Comparison of ENCODE assay signal across 8 mouse cellular contexts in genomic region chr10:76201978-76202377, GRCm38 (mm10). TPM values are rescaled to one million over a fixed set of nuclear protein-coding genes. Genes with fewer than 3 reads are reported as not detected.
DNase-seq lines count a peak whose midpoint lies in the region; TF ChIP-seq lines count a peak whose summit lies in the region.
"Had no signal": no experiment of that assay in that cellular context is flagged by ENCODE, and none has a peak within 500 bp of the region (broad histone marks: within the 10 kb centered on the region; RNA-seq: fewer than 3 reads in every experiment).

No protein-coding gene starts in this region.

- TF ChIP-seq POLR2A in bone marrow, adult 2 months (IDR thresholded peaks at IDR 0.05; ENCODE audit: borderline replicate concordance, control insufficient read depth, low read depth, low read length) = no peak
- no peak for TF ChIP-seq POLR2A in lung, adult 2 months (IDR thresholded peaks at IDR 0.05; ENCODE audit: borderline replicate concordance, extremely low read depth, low read depth, low read length)

- no peak overlapping the region for H3K27ac ChIP-seq in bone marrow, adult 2 months (ENCODE audit: control insufficient read depth, insufficient read depth, low read depth, low read length, poor library complexity)

- H3K4me3 ChIP-seq in bone marrow, adult 2 months (replicated peaks; ENCODE audit: control insufficient read depth, low read depth, low read length) = no peak overlapping the region
- no peak overlapping the region for H3K4me3 ChIP-seq in lung, adult 2 months (replicated peaks; ENCODE audit: extremely low read depth, low read depth, low read length)

- peak; percentile 31 for TF ChIP-seq CTCF in bone marrow, adult 2 months (IDR thresholded peaks at IDR 0.05; ENCODE audit: control insufficient read depth, insufficient read depth, low read length)
- TF ChIP-seq CTCF in lung, adult 2 months (IDR thresholded peaks at IDR 0.05; ENCODE audit: insufficient read depth, low read length) = peak; percentile 37; the same call in 1 of the 2 replicates

- no peaks in the 10 kb centered on the region for H3K4me1 ChIP-seq in bone marrow, adult 2 months (ENCODE audit: control insufficient read depth, insufficient read depth, low read length)
- H3K4me1 ChIP-seq in lung, adult 2 months (ENCODE audit: control insufficient read depth, insufficient read depth, low read length) = no peaks in the 10 kb centered on the region

- DNase-seq in 3T3-L1 (ENCODE audit: low read depth, low spot score) (peak; percentile 83), A20 (ENCODE audit: low read depth, low spot score) (peak; percentile 74)
- DNase-seq in fibroblast of lung, adult 2 months (ENCODE audit: low read depth) = peak; percentile 14
- DNase-seq in large intestine, adult 2 months (ENCODE audit: low read depth, low spot score) = peak; percentile 24
- peak; percentile 61 for DNase-seq in lung, adult 2 months
- DNase-seq in right cerebral cortex, postnatal 4 days = peak; percentile 96

- 23% methylated on average over 7 of the region's 7 CpGs for WGBS in bone marrow, adult 2 months
- 20% methylated on average over 7 of the region's 7 CpGs for WGBS in large intestine, adult 2 months
- WGBS in lung, adult 2 months = 22% methylated on average over 7 of the region's 7 CpGs

RNA-seq across cellular contexts. Expression of gene Prmt2, which starts 35.7 kb away (rescaled TPM):
- polyA plus RNA-seq in bone marrow, adult 2 months (2011; ENCODE audit: insufficient read depth, insufficient read length, low replicate concordance, missing spikeins) = 2.5 and 4.7 TPM in 2 replicates
- 21.8 and 26.0 TPM in 2 replicates for polyA plus RNA-seq in large intestine, adult 2 months (2012; rRNA removed)
- 81.3 and 101 TPM in 2 replicates for polyA plus RNA-seq in lung, adult 2 months (2012; rRNA removed)

RNA-seq across cellular contexts. Expression of gene S100b, which starts 51.7 kb away (rescaled TPM):
- 2.6 and 3.4 TPM in 2 replicates for polyA plus RNA-seq in bone marrow, adult 2 months (2011; ENCODE audit: insufficient read depth, insufficient read length, low replicate concordance, missing spikeins)
- polyA plus RNA-seq in large intestine, adult 2 months (2012; rRNA removed) = 1.6 and 2.2 TPM in 2 replicates
- polyA plus RNA-seq in lung, adult 2 months (2012; rRNA removed) = 1.4 and 3.1 TPM in 2 replicates

RNA-seq across cellular contexts. Expression of gene Slc5a4a, which starts 54.7 kb away (rescaled TPM):
- not detected in 2 replicates for polyA plus RNA-seq in bone marrow, adult 2 months (2011; ENCODE audit: insufficient read depth, insufficient read length, low replicate concordance, missing spikeins)
- polyA plus RNA-seq in large intestine, adult 2 months (2012; rRNA removed) = 4.3 and 38.0 TPM in 2 replicates
- polyA plus RNA-seq in lung, adult 2 months (2012; rRNA removed) = not detected in 2 replicates
- polyA plus RNA-seq: stomach, embryonic 16.5 days had no signal

Comparison
In these comparisons a context has a peak if more than half of its experiments do, and no peak if none do; other contexts are left out.
1. DNase-seq: peak in every context shown above with its lines; median percentile 96 in right cerebral cortex, postnatal 4 days; 83 in 3T3-L1; 74 in A20; 61 in lung, adult 2 months; 24 in large intestine, adult 2 months; 14 in fibroblast of lung, adult 2 months.